Mouse (Mus musculus) CH12.LX (cell line): Measurements from ENCODE around the gene Serinc1. TPM values are rescaled to one million over a fixed set of nuclear protein-coding genes. Genes with fewer than 3 reads are reported as not detected.
A peak's percentile ranks its signal among the peaks of the same experiment; 100 is the strongest.

Source experiments
- DNase-seq: peaks from one replicate; pipeline ENCODE4 v3.0.0-alpha.2; 2013; ENCODE audit errors: extremely low read depth
- H3K27ac ChIP-seq: 2 replicates; pipeline ENCODE4 v1.5.1; 2012; ENCODE audit warnings: low read depth, mild to moderate bottlenecking, control low read depth, moderate library complexity; ENCODE audit not compliant: insufficient read depth
- H3K27me3 ChIP-seq: replicated peaks from 2 replicates; pipeline ENCODE3; 2012; ENCODE audit warnings: inconsistent platforms
- H3K36me3 ChIP-seq, 2 experiments: replicated peaks in 1 of 2; 2 replicates each; pipeline versions ENCODE3 to v1.6.1; 2012; ENCODE audit warnings: inconsistent platforms in 1 of 2, low read length in 1 of 2, mild to moderate bottlenecking in 1 of 2, mixed read lengths in 1 of 2, moderate library complexity in 1 of 2; ENCODE audit not compliant: control insufficient read depth in 1 of 2, insufficient read depth in 1 of 2
- H3K4me1 ChIP-seq, 2 experiments: 2 replicates each; pipeline ENCODE4 v1.6.1; 2012; ENCODE audit warnings: inconsistent platforms in 1 of 2, moderate library complexity in 1 of 2; ENCODE audit not compliant: insufficient read depth in 2 of 2, control insufficient read depth in 1 of 2
- H3K4me2 ChIP-seq: 2 replicates; pipeline ENCODE4 v1.6.1; 2012; ENCODE audit warnings: low read depth, mild to moderate bottlenecking, control low read depth; ENCODE audit not compliant: poor library complexity, insufficient read depth, severe bottlenecking
- H3K4me3 ChIP-seq, 3 experiments: fragments of 150-350 bp in 1 of 3; sonication (generic) in 1 of 3; replicated peaks in 1 of 3; 2 replicates each; pipeline versions ENCODE3 to v1.5.1; 2011 to 2012; ENCODE audit warnings: low read depth in 2 of 3, low read length in 2 of 3, mild to moderate bottlenecking in 2 of 3, moderate library complexity in 2 of 3, control low read depth in 1 of 3, improper control_type of control experiment in 1 of 3, inconsistent platforms in 1 of 3, mixed read lengths in 1 of 3; ENCODE audit not compliant: poor library complexity in 1 of 3
- H3K79me2 ChIP-seq: replicated peaks from 2 replicates; pipeline ENCODE4 v1.6.1; 2012; ENCODE audit warnings: mild to moderate bottlenecking, moderate library complexity; ENCODE audit not compliant: control insufficient read depth, poor library complexity, insufficient read depth, severe bottlenecking; ENCODE audit errors: extremely low read depth
- H3K9ac ChIP-seq: 2 replicates; pipeline ENCODE4 v1.6.1; 2012; ENCODE audit warnings: low read depth, mild to moderate bottlenecking, control low read depth, moderate library complexity; ENCODE audit not compliant: insufficient read depth
- H3K9me3 ChIP-seq: replicated peaks from 2 replicates; pipeline ENCODE3; 2012; ENCODE audit warnings: low read length, inconsistent platforms, mixed read lengths
- BHLHE40 ChIP-seq: IDR thresholded peaks from 2 replicates; pipeline ENCODE4 v1.6.1; 2011; ENCODE audit warnings: mild to moderate bottlenecking, low read depth, low read length, improper control_type of control experiment
- CHD2 ChIP-seq: IDR thresholded peaks from 2 replicates; pipeline ENCODE4 v1.6.1; 2011; ENCODE audit warnings: low read length, improper control_type of control experiment
- E2F4 ChIP-seq: IDR thresholded peaks from 2 replicates; pipeline ENCODE4 v1.6.1; 2011; ENCODE audit warnings: low read depth, low read length, improper control_type of control experiment; ENCODE audit not compliant: insufficient replicate concordance
- ELF1 ChIP-seq: IDR thresholded peaks from 2 replicates; pipeline ENCODE4 v1.6.1; 2014; ENCODE audit warnings: low read depth, mild to moderate bottlenecking, inconsistent platforms, low read length, improper control_type of control experiment
- EP300 ChIP-seq: IDR thresholded peaks from 2 replicates; pipeline ENCODE4 v1.6.1; 2011; ENCODE audit warnings: low read length, improper control_type of control experiment
- HCFC1 ChIP-seq: IDR thresholded peaks from 2 replicates; pipeline ENCODE4 v1.6.1; 2012; ENCODE audit warnings: low read depth, mild to moderate bottlenecking, inconsistent platforms, low read length, improper control_type of control experiment
- IRF4 ChIP-seq: IDR thresholded peaks from 2 replicates; pipeline ENCODE4 v1.6.1; 2014; ENCODE audit warnings: low read depth, mild to moderate bottlenecking, inconsistent platforms, low read length, improper control_type of control experiment
- KAT2A ChIP-seq: IDR thresholded peaks from 2 replicates; pipeline ENCODE4 v1.6.1; 2012; ENCODE audit warnings: low read length, improper control_type of control experiment, inconsistent platforms; ENCODE audit not compliant: insufficient replicate concordance
- MAX ChIP-seq: IDR thresholded peaks from 2 replicates; pipeline ENCODE4 v1.6.1; 2011; ENCODE audit warnings: low read length, improper control_type of control experiment
- MXI1 ChIP-seq: IDR thresholded peaks from 2 replicates; pipeline ENCODE4 v1.6.1; 2011; ENCODE audit warnings: mild to moderate bottlenecking, low read depth, low read length, improper control_type of control experiment
- MYC ChIP-seq: IDR thresholded peaks from 2 replicates; pipeline ENCODE4 v1.6.1; 2011; ENCODE audit warnings: low read depth, mild to moderate bottlenecking, improper control_type of control experiment, low read length
- NELFE ChIP-seq: IDR thresholded peaks from 2 replicates; pipeline ENCODE4 v1.6.1; 2011; ENCODE audit warnings: low read depth, low read length, improper control_type of control experiment
- NRF1 ChIP-seq: IDR thresholded peaks from 2 replicates; pipeline ENCODE4 v1.6.1; 2014; ENCODE audit warnings: low read depth, mild to moderate bottlenecking, inconsistent platforms, low read length, improper control_type of control experiment, moderate library complexity
- POLR2A ChIP-seq: IDR thresholded peaks from 2 replicates; pipeline ENCODE4 v1.6.1; 2011; ENCODE audit warnings: low read depth, mild to moderate bottlenecking, improper control_type of control experiment, low read length
- RAD21 ChIP-seq: IDR thresholded peaks from 2 replicates; pipeline ENCODE4 v1.6.1; 2011; ENCODE audit warnings: low read depth, mild to moderate bottlenecking, low read length, improper control_type of control experiment, moderate library complexity
- RCOR1 ChIP-seq: conservative IDR thresholded peaks from 2 replicates; pipeline ENCODE4 v1.6.1; 2012; ENCODE audit warnings: low read depth, mild to moderate bottlenecking, inconsistent platforms, low read length, improper control_type of control experiment
- SMC3 ChIP-seq: IDR thresholded peaks from 2 replicates; pipeline ENCODE4 v1.6.1; 2011; ENCODE audit warnings: low read depth, low read length, improper control_type of control experiment
- USF1 ChIP-seq: IDR thresholded peaks from 2 replicates; pipeline ENCODE4 v1.6.1; 2014; ENCODE audit warnings: low read depth, mild to moderate bottlenecking, inconsistent platforms, low read length, improper control_type of control experiment
- ZC3H11A ChIP-seq: IDR thresholded peaks from 2 replicates; pipeline ENCODE4 v1.6.1; 2012; ENCODE audit warnings: low read depth, mild to moderate bottlenecking, inconsistent platforms, low read length, improper control_type of control experiment
- ZKSCAN1 ChIP-seq: IDR thresholded peaks from 2 replicates; pipeline ENCODE4 v1.6.1; 2012; ENCODE audit warnings: low read depth, inconsistent platforms, low read length, improper control_type of control experiment, borderline replicate concordance
- ZMIZ1 ChIP-seq: IDR thresholded peaks from 2 replicates; pipeline ENCODE4 v1.6.1; 2012; ENCODE audit warnings: low read depth, mild to moderate bottlenecking, inconsistent platforms, low read length, improper control_type of control experiment
- dilution Hi-C: fragments of 300-500 bp; cut with MboI; formaldehyde crosslinking; loops from 2 replicates; pipeline ENCODE4 v1.14.3; 2020; ENCODE audit warnings: low sequenced_read_pairs; ENCODE audit not compliant: extremely low pct_unique_long_range_greater_than_20kb, extremely low pct_ligation_motif_present
- in situ Hi-C: fragments of 300-500 bp; cut with MboI; formaldehyde crosslinking; loops from 3 replicates; pipeline ENCODE4 v1.14.3; 2019; ENCODE audit warnings: low sequenced_read_pairs, low pct_ligation_motif_present, low pct_unique_long_range_greater_than_20kb, mixed read lengths
- polyA plus RNA-seq: library from polyadenylated mRNA; unstranded; fragments of >175 nt; gene quantifications from 2 replicates; pipeline ENCODE4 v1.2.1, GENCODE M21; 2012; ENCODE audit warnings: low read depth; ENCODE audit not compliant: insufficient read length
- total RNA-seq, 2 experiments: library from RNA; depleted of rRNA; stranded (reverse); fragments of 300-350 nt in 1 of 2; fragments of >200 nt in 1 of 2; gene quantifications; 2 replicates each; pipeline ENCODE4 v1.2.3; 2012 to 2014

Serinc1 gene
- total and polyA plus RNA-seq, 3 experiments: 40.8 to 74.7 (median 56.2) TPM

DNA sequence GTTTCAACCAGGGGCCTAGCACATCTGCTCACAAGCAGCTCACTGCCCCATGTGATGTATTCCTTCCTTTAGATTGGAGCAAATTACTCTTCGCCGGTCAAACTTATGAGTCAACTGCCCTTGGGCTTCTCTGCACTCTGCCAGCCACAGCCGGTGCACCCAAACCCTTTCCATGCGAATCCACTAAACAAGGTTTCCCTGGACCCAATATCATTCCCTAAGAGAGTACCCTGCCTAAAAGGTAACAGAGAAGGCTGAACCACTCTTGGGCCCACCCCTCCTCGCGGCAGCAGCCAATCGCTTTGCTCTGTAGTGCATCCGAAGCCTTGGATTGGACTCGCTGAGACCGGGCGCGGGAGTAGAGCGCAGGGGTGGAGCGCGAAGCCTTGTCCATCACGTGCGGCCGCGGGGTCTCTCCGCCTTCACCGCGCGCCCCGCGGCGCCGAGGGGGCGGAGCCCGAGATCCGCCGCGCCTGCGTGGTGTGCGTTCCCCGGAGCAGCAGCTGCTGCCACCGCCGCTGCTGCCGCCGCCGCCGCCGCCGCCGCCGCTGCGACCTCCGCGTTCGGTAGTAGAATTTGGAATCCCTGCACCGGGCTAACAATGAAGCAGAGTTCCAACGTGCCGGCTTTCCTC lies 46.3 kb downstream of the Serinc1 start, which contains the start of gene Hsf2 (continued):
- peak; percentile 96 for TF ChIP-seq BHLHE40
- TF ChIP-seq EP300: no peak
- TF ChIP-seq HCFC1: no peak
- TF ChIP-seq USF1: peak; percentile 71
- no peak for TF ChIP-seq KAT2A
- no peak for TF ChIP-seq ZKSCAN1
- TF ChIP-seq E2F4: peak; percentile 65; the same call in 1 of the 2 replicates
- peak; percentile 88 for TF ChIP-seq NRF1
- TF ChIP-seq CHD2: peak; percentile 50; the same call in 1 of the 2 replicates
- no peak for TF ChIP-seq RCOR1
- no peak for TF ChIP-seq MYC
- 0 out of 2 replicates have a peak, but pooled peaks have one; percentile 59 for TF ChIP-seq NELFE
- 0 out of 2 replicates have a peak, but pooled peaks have one; percentile 10 for TF ChIP-seq ELF1
- peak; percentile 92 for TF ChIP-seq MAX
- TF ChIP-seq POLR2A: peak; percentile 49
- TF ChIP-seq IRF4: no peak
- TF ChIP-seq ZMIZ1: 0 out of 2 replicates have a peak, but pooled peaks have one; percentile 35
- TF ChIP-seq MXI1: peak; percentile 56; the same call in 1 of the 2 replicates
- TF ChIP-seq, all 38 proteins: peak for 13

DNA sequence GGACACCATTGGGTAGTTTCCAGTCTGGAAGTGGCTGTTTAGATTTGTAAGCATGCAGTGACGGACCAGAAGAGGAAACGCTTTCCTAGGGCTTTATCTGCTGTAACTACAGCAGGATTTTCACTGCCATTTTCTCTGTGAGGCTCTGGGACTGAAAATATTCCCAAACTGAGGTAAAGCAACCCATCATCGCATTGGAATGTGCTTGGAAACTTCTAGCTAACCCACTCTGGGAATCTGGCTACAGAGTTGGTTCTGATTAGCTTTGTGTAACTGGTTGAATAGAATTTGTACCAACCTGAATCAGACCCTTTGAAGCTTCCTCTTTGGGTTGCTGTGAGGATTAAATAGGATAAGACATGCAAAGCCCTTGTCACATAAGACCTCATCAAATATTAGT lies 47.6 kb downstream of the Serinc1 start:
- H3K4me1 ChIP-seq: peaks cover 1 to 8% of the 10 kb centered on the region in 2 experiments; a peak in 3 of 4 replicates
- dilution Hi-C loops (no loop called here), in situ Hi-C loops (no loop called here)
- H3K4me2 ChIP-seq: no peak overlapping the region
- H3K36me3 ChIP-seq: no peaks in the 10 kb centered on the region
- TF ChIP-seq E2F4: no peak
- TF ChIP-seq RAD21: no peak
- TF ChIP-seq ZC3H11A: no peak
- no peak for TF ChIP-seq SMC3
- H3K9me3 ChIP-seq: no peaks in the 10 kb centered on the region
- no peak overlapping the region for H3K27ac ChIP-seq
- H3K27me3 ChIP-seq: no peaks in the 10 kb centered on the region
- peaks cover 3% of the 10 kb centered on the region for H3K79me2 ChIP-seq
- DNase-seq: no peak
- no peak overlapping the region for H3K4me3 ChIP-seq
- no peak overlapping the region for H3K9ac ChIP-seq
